Mouse (Mus musculus) ES-E14 (cell line): Measurements from ENCODE around the gene Wipf2.
"Not testable (repeated sequence)": the region's sequence is repeated elsewhere in the genome, so short reads cannot be mapped to it uniquely, and the experiment has no call there.

Experiments
- HCFC1 ChIP-seq: IDR thresholded peaks from 2 replicates; pipeline ENCODE4 v1.6.1; 2012; ENCODE audit warnings: low read length, inconsistent platforms, borderline replicate concordance; ENCODE audit not compliant: insufficient read depth
- ZC3H11A ChIP-seq: IDR thresholded peaks from 2 replicates; pipeline ENCODE4 v1.6.1; 2012; ENCODE audit warnings: low read depth, mild to moderate bottlenecking, inconsistent platforms, low read length, borderline replicate concordance
- ZNF384 ChIP-seq: IDR thresholded peaks from 2 replicates; pipeline ENCODE4 v1.6.1; 2012; ENCODE audit warnings: low read depth, low read length, inconsistent platforms

DNA sequence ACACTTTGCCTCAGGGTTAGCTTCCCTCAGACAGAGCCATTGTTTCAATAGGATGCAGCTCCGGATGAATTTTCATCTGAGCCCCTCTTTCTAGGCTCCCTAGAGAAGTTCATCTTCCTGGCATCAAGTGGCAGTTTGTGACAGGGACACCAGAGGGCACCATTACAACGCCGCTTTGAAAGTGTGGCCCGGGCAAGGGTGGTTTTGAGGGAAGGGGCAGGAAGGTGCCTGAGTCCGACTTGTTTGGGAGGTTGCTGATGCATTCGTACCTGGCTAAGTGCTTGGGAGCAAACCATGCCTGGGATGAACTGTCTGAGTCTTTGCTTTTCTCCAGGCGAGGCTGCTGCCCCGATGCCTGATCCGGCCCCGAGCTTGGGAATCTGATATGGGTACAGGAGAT, 58.9 kb downstream of the Wipf2 start:
- peak; percentile 28; the same call in 1 of the 2 replicates for TF ChIP-seq ZC3H11A
- not testable (repeated sequence) for TF ChIP-seq ZNF384, HCFC1
